Mouse (Mus musculus) stomach, postnatal 0 days (tissue): ENCODE results near the gene Prkd2. TPM values are rescaled to one million over a fixed set of nuclear protein-coding genes. Genes with fewer than 3 reads are reported as not detected.

Experiments used
- ATAC-seq: fragments of 200-750 bp; cut with Nextera tagmentation; 2 replicates; pipeline ENCODE4 v1.8.0; 2017; ENCODE audit not compliant: low FRiP score, low TSS enrichment
- DNase-seq: peaks from one replicate; pipeline ENCODE4 v3.0.0-alpha.2; 2016; ENCODE audit warnings: low spot score
- H3K27ac ChIP-seq: fragments of 300-500 bp; sonication (generic); replicated peaks from 2 replicates; pipeline ENCODE4 v1.5.1; 2014; ENCODE audit warnings: mild to moderate bottlenecking, control low read depth
- H3K27me3 ChIP-seq: fragments of 300-500 bp; sonication (generic); 2 replicates; pipeline ENCODE4 v1.6.1; 2014; ENCODE audit warnings: low read length; ENCODE audit not compliant: control insufficient read depth, insufficient read depth
- H3K36me3 ChIP-seq: fragments of 300-500 bp; sonication (generic); 2 replicates; pipeline ENCODE4 v1.6.1; 2014; ENCODE audit warnings: low read length, mixed read lengths; ENCODE audit not compliant: control insufficient read depth, insufficient read depth
- H3K4me1 ChIP-seq: fragments of 300-500 bp; sonication (generic); replicated peaks from 2 replicates; pipeline ENCODE4 v1.6.1; 2014; ENCODE audit warnings: antibody characterized with exemption; ENCODE audit not compliant: control insufficient read depth, insufficient read depth
- H3K4me2 ChIP-seq: fragments of 300-500 bp; sonication (generic); replicated peaks from 2 replicates; pipeline ENCODE4 v1.6.1; 2014; ENCODE audit warnings: low read depth, mild to moderate bottlenecking, control low read depth, moderate library complexity
- H3K4me3 ChIP-seq: fragments of 300-500 bp; sonication (generic); 2 replicates; pipeline ENCODE4 v1.5.1; 2014; ENCODE audit warnings: low read depth, low read length, control low read depth
- H3K9ac ChIP-seq: fragments of 300-500 bp; sonication (generic); 2 replicates; pipeline ENCODE4 v1.6.1; 2014; ENCODE audit warnings: mild to moderate bottlenecking, low read length, control low read depth, mixed read lengths
- H3K9me3 ChIP-seq: fragments of 300-500 bp; sonication (generic); 2 replicates; pipeline ENCODE4 v1.6.1; 2016; ENCODE audit warnings: low read length; ENCODE audit not compliant: control insufficient read depth
- CTCF ChIP-seq: IDR thresholded peaks from 2 replicates; pipeline ENCODE4 v1.5.1; 2016; ENCODE audit warnings: antibody characterized with exemption, low read depth, mild to moderate bottlenecking, moderate library complexity
- EP300 ChIP-seq: optimal IDR thresholded peaks from 2 replicates; pipeline ENCODE3; 2016; ENCODE audit warnings: antibody characterized with exemption
- WGBS: fragments of 180-500 bp; shearing (Covaris S2); extraction: QIAGEN DNeasy Blood & Tissue Kit; methylation state at CpG from one replicate; pipeline ENCODE4 v1.1.7; 2014; 5-methylcytosine and 5-hydroxymethylcytosine counted together
- polyA plus RNA-seq: library from polyadenylated mRNA; unstranded; fragments of >200 nt; fragmentation: Nextera tagmentation; extraction: Ambion mirVana; gene quantifications from 2 replicates; pipeline ENCODE4 v1.2.1, GENCODE M21; 2015

Prkd2 gene
- polyA plus RNA-seq, 1 experiment from 2014 or later, result 7.5 TPM

DNA sequence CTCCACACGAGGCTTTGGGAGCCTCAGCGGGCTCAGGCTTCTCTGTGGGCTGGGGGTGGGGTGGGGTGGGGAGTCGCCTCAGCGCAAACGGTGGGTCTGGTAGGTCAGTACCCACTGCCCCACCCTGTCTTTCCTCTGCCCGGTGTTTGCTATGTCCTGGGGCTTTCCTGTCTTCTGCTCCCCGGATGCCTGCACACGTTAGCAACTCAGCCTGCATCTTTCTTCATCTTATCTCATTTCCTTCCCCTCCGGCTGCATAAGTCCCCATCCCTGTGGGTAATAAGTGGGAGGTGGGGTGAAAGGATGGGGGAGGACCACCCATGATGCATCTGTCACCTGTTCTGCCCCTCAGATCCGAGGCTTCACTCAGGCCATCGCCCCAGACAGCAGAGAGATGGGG, 65.7 kb downstream of the Prkd2 start:
- peak overlapping the region; percentile 17; the same call in 1 of the 2 replicates for H3K4me2 ChIP-seq
- H3K36me3 ChIP-seq, result no peaks in the 10 kb centered on the region
- no peaks in the 10 kb centered on the region for H3K9me3 ChIP-seq
- DNase-seq (no peak), ATAC-seq (no peak)
- H3K9ac ChIP-seq, result no peak overlapping the region
- H3K4me3 ChIP-seq, result no peak overlapping the region
- TF ChIP-seq EP300 (no peak), CTCF (no peak)
- no peaks in the 10 kb centered on the region for H3K27me3 ChIP-seq
- 0 out of 2 replicates have a peak, but pooled peaks cover 4% of the 10 kb centered on the region for H3K4me1 ChIP-seq
- 28% methylated on average over 11 of the region's 11 CpGs for WGBS
- H3K27ac ChIP-seq, result no peak overlapping the region

DNA sequence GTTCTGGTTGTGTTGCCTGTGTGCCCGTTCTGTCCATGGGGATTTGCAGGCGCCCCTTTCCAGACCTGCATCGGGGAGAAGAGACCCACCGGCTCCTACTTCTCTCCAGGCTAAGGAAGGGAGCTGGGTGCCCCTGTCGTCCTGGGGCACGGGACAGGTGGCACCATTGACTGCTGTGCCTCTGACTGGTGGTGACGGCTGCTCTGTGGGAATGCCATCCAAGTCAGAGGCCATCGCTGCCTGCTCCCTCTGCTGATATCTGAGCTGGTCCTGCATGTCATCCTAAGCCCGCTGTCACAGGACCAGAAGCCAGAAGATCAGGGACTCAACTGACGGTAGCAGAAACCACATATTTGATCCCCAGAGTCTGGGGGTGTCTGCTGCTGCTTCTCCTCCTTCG, 66.2 kb downstream of the Prkd2 start:
- no peaks in the 10 kb centered on the region for H3K36me3 ChIP-seq
- WGBS, result 47% methylated on average over 11 of the region's 11 CpGs
- no peak for DNase-seq
- TF ChIP-seq EP300 (no peak), CTCF (no peak)
- no peak overlapping the region for H3K4me2 ChIP-seq
- H3K4me1 ChIP-seq, result 0 out of 2 replicates have a peak, but pooled peaks cover 4% of the 10 kb centered on the region
- H3K9me3 ChIP-seq, result no peaks in the 10 kb centered on the region
- H3K27ac ChIP-seq, result no peak overlapping the region; the same call in 1 of the 2 replicates
- H3K27me3 ChIP-seq, result no peaks in the 10 kb centered on the region
- no peak overlapping the region for H3K4me3 ChIP-seq
- no peak for ATAC-seq
- no peak overlapping the region for H3K9ac ChIP-seq

DNA sequence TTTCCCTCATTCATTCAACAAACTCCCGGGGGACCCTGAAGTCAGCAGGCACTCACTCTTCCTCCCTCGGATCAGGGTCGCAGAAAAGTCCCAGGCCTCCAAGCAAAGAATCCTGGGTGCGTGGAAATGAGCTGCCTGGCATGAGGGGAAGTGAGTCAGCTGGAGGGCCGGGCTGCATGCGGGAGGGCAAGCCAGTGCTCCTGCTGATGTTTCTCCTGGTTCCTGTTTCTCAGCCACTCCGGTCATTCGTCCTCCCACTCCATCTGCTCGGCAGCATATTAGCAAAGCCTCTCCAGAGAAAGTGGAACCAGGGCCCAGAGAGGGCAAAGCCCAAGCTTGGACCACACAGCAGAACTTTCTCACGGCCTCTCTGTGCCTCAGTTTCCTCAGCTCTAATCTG, 67.2 kb downstream of the Prkd2 start:
- TF ChIP-seq EP300, result no peak
- no peak for TF ChIP-seq CTCF
- no peak overlapping the region for H3K4me2 ChIP-seq
- H3K9me3 ChIP-seq, result no peaks in the 10 kb centered on the region
- 0 out of 2 replicates have a peak, but pooled peaks cover 3% of the 10 kb centered on the region for H3K36me3 ChIP-seq
- 41% methylated on average over 10 of the region's 10 CpGs for whole genome bisulfite sequencing
- H3K4me3 ChIP-seq, result no peak overlapping the region
- H3K27me3 ChIP-seq, result no peaks in the 10 kb centered on the region
- no peak for ATAC-seq
- no peak overlapping the region for H3K27ac ChIP-seq
- H3K4me1 ChIP-seq, result 0 out of 2 replicates have a peak, but pooled peaks cover 4% of the 10 kb centered on the region
- H3K9ac ChIP-seq, result no peak overlapping the region
- DNase-seq, result no peak

DNA sequence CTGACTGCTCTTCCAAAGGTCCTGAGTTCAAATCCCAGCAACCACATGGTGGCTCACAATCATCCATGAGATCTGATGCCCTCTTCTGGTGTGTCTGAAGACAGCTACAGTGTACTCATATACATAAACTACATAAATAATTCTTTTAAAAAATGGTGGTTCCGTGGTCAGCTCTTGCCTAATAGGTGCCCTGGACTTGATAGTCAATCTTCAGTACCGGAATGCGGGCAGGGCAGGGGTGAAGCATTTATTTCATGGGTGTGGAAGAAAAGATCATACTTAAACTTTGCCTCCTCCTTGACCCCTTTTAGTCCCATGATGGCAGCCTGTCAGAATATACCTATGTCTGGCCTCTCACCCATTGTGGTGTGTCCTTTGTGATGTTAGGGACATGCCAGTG, 69.2 kb downstream of the Prkd2 start:
- WGBS, result 83% methylated on average over 3 of the region's 3 CpGs
- no peak overlapping the region for H3K4me2 ChIP-seq
- ATAC-seq (no peak), DNase-seq (no peak)
- no peaks in the 10 kb centered on the region for H3K9me3 ChIP-seq
- H3K4me3 ChIP-seq, result no peak overlapping the region
- 0 out of 2 replicates have a peak, but pooled peaks cover 2% of the 10 kb centered on the region for H3K4me1 ChIP-seq
- peaks cover 15% of the 10 kb centered on the region for H3K36me3 ChIP-seq
- H3K27ac ChIP-seq, result no peak overlapping the region
- TF ChIP-seq EP300, result no peak
- TF ChIP-seq CTCF, result no peak
- H3K27me3 ChIP-seq, result no peaks in the 10 kb centered on the region
- no peak overlapping the region for H3K9ac ChIP-seq

DNA sequence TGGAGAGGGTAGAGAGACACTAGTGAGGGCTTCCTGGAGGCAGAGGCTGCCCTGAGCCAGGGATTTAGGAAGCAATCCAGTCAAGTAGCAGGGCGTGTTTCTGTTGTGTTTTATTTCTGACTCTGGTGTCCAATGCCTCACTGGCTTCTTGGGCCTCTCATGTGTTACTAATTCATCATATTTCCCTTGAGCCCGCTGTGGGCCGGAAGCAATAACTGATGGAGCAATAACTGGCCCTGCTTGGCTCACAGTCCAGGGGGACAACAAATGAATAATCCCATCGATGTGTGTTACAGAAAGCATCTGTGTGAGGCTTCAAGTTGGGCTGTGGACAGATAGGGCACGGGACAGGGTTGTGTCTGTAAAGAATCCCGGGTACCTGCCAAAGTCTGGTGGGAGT, 69.7 kb downstream of the Prkd2 start:
- no peak overlapping the region for H3K4me3 ChIP-seq
- H3K9ac ChIP-seq, result no peak overlapping the region
- WGBS, result 54% methylated on average over 6 of the region's 6 CpGs
- TF ChIP-seq EP300, result no peak
- no peak for TF ChIP-seq CTCF
- no peak overlapping the region for H3K27ac ChIP-seq
- 0 out of 2 replicates have a peak, but pooled peaks cover 2% of the 10 kb centered on the region for H3K4me1 ChIP-seq
- H3K9me3 ChIP-seq, result no peaks in the 10 kb centered on the region
- ATAC-seq, result peak; percentile 2; the same call in 1 of the 2 replicates
- no peaks in the 10 kb centered on the region for H3K27me3 ChIP-seq
- DNase-seq, result no peak
- peaks cover 19% of the 10 kb centered on the region for H3K36me3 ChIP-seq
- H3K4me2 ChIP-seq, result no peak overlapping the region

DNA sequence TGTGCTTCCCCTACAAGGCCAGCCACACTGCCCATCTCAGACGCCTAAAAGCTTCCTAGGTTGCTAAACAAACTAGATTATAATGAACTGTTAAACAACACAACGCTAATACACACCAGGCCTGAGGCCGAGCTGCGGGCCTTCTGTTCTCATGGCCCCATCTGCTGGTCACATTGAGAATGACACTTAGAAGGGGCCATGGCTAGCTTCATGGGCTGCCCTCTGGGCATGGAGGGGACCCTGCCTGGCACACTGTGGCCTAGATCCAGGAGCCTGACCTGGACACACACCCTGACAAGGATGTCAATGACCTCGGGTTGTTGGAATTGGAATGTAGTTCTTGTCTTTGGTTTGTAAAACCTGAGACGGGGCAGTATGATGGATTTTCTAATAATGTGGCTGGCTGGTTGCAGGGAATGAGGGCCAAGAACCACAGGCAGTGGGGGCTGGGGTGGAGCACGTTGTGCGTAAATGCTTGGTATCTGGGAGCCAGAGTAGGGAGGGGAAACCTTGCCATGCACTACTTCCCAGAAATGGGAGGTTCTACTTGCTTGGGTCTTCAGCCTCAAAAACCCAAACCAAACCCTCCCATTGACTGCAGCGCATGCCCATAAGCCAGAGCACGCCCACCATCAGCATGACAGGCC, 71.2 kb downstream of the Prkd2 start:
- H3K4me1 ChIP-seq, result 0 out of 2 replicates have a peak, but pooled peaks cover 2% of the 10 kb centered on the region
- WGBS, result 23% methylated on average over 10 of the region's 10 CpGs
- H3K4me3 ChIP-seq, result no peak overlapping the region
- ATAC-seq (peak; percentile 69), DNase-seq (peak; percentile 77)
- no peaks in the 10 kb centered on the region for H3K9me3 ChIP-seq
- no peak overlapping the region for H3K4me2 ChIP-seq
- no peak overlapping the region for H3K9ac ChIP-seq
- H3K36me3 ChIP-seq, result peaks cover 28% of the 10 kb centered on the region
- TF ChIP-seq EP300 (no peak), CTCF (peak; percentile 97)
- no peak overlapping the region for H3K27ac ChIP-seq
- no peaks in the 10 kb centered on the region for H3K27me3 ChIP-seq
